Mouse (Mus musculus) midbrain, embryonic 14.5 days (tissue): ENCODE data around the gene Gabarapl2. TPM values are rescaled to one million over a fixed set of nuclear protein-coding genes. Genes with fewer than 3 reads are reported as not detected.

Source experiments
- ATAC-seq: fragments of 200-750 bp; cut with Nextera tagmentation; 2 replicates; pipeline ENCODE4 v1.8.0; 2017; ENCODE audit warnings: moderate number of reproducible peaks, moderate library complexity; ENCODE audit not compliant: low FRiP score, low TSS enrichment
- DNase-seq: peaks from one replicate; pipeline ENCODE4 v3.0.0-alpha.2; 2015
- H3K27ac ChIP-seq: fragments of 300-500 bp; sonication (generic); replicated peaks from 2 replicates; pipeline ENCODE4 v1.5.1; 2014; ENCODE audit warnings: mild to moderate bottlenecking, low read depth, low read length, moderate library complexity
- H3K27me3 ChIP-seq: fragments of 300-500 bp; sonication (generic); 2 replicates; pipeline ENCODE4 v1.6.1; 2014; ENCODE audit warnings: low read length, control low read depth, mixed read lengths; ENCODE audit not compliant: control insufficient read depth, insufficient read depth
- H3K36me3 ChIP-seq: fragments of 300-500 bp; sonication (generic); 2 replicates; pipeline ENCODE4 v1.6.1; 2014; ENCODE audit warnings: low read length, control low read depth; ENCODE audit not compliant: control insufficient read depth, insufficient read depth
- H3K4me1 ChIP-seq: fragments of 300-500 bp; sonication (generic); 2 replicates; pipeline ENCODE4 v1.6.1; 2014; ENCODE audit warnings: mild to moderate bottlenecking, antibody characterized with exemption, low read length, control low read depth; ENCODE audit not compliant: control insufficient read depth, insufficient read depth
- H3K4me2 ChIP-seq: fragments of 300-500 bp; sonication (generic); 2 replicates; pipeline ENCODE4 v1.6.1; 2014; ENCODE audit warnings: mild to moderate bottlenecking, low read length, moderate library complexity
- H3K4me3 ChIP-seq: fragments of 300-500 bp; sonication (generic); replicated peaks from 2 replicates; pipeline ENCODE4 v1.5.1; 2014; ENCODE audit warnings: low read depth, low read length
- H3K9ac ChIP-seq: fragments of 300-500 bp; sonication (generic); replicated peaks from 2 replicates; pipeline ENCODE4 v1.6.1; 2014; ENCODE audit warnings: mild to moderate bottlenecking, low read length, moderate library complexity
- H3K9me3 ChIP-seq: fragments of 300-500 bp; sonication (generic); 2 replicates; pipeline ENCODE4 v1.6.1; 2016; ENCODE audit warnings: low read length, control low read depth, mixed read lengths; ENCODE audit not compliant: control insufficient read depth
- whole genome bisulfite sequencing: fragments of 180-500 bp; shearing (Covaris S2); extraction: QIAGEN DNeasy Blood & Tissue Kit; methylation state at CpG from one replicate; pipeline ENCODE4 v1.1.7; 2014; 5-methylcytosine and 5-hydroxymethylcytosine counted together
- polyA plus RNA-seq: library from polyadenylated mRNA; unstranded; fragments of >200 nt; fragmentation: Nextera tagmentation; extraction: Ambion mirVana; gene quantifications from 2 replicates; pipeline ENCODE4 v1.2.1, GENCODE M21; 2014

The Gabarapl2 gene
- polyA plus RNA-seq, 1 experiment from 2014 or later = 490 TPM

DNA sequence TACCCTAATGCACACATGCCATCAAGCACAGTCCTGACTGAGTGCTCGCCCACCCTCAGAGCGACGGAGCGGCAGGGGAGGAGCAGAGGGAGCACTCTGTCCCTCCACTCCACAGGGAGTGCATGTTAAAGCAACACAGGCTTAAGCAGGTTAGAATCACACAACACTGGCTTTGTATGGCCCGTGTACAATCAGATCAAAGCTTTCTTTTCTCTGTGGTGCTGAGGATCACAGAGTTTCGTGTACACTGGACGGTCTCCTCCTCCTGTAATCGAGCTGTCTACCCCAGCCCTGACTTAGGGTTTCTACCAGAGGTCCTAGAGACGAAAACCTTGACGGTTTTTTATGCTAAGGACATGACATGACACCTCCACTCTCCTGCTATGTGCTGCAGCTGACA lies 28.0 kb downstream of the Gabarapl2 start:
- ATAC-seq = no peak
- 77% methylated on average over 10 of the region's 10 CpGs for WGBS
- H3K4me3 ChIP-seq = no peak overlapping the region
- no peaks in the 10 kb centered on the region for H3K9me3 ChIP-seq
- H3K27me3 ChIP-seq = no peaks in the 10 kb centered on the region
- H3K9ac ChIP-seq = no peak overlapping the region
- H3K4me2 ChIP-seq = no peak overlapping the region
- no peak overlapping the region for H3K27ac ChIP-seq
- DNase-seq = no peak
- H3K36me3 ChIP-seq = peaks cover 9% of the 10 kb centered on the region; the same call in 1 of the 2 replicates
- H3K4me1 ChIP-seq = no peaks in the 10 kb centered on the region

DNA sequence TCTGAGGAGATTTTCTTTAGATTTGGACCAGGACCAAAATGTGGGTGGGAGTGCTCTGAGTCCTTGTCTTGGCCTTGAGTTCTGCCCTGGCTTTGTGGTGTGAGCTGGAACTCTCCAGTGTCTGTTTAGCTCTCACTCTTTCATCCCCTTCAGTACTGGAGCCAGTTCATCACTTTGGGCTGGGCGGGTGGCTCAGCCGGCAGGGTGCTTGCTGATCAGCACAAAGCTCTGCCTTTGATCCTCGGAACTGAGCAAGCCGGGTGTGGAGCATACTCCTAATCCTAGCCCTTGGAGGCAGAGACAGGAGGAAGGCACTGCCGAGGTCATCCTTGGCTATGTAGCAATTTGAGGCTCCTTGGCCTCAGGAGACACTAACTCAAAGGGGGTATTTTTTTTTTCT lies 28.5 kb downstream of the Gabarapl2 start:
- no peaks in the 10 kb centered on the region for H3K4me1 ChIP-seq
- H3K9ac ChIP-seq = no peak overlapping the region
- H3K4me3 ChIP-seq = no peak overlapping the region
- H3K9me3 ChIP-seq = no peaks in the 10 kb centered on the region
- 18% methylated on average over 5 of the region's 5 CpGs for WGBS
- H3K36me3 ChIP-seq = peaks cover 9% of the 10 kb centered on the region
- no peak overlapping the region for H3K27ac ChIP-seq
- DNase-seq (no peak), ATAC-seq (no peak)
- no peak overlapping the region for H3K4me2 ChIP-seq
- no peaks in the 10 kb centered on the region for H3K27me3 ChIP-seq

GRCm38 (mm10) chr8:111974138-111974537 lies 33.6 kb downstream of the Gabarapl2 start:
- ATAC-seq = no peak
- Histone ChIP-seq H3K4me1 (no peaks in the 10 kb centered on the region), H3K27me3 (no peaks in the 10 kb centered on the region), H3K4me2 (no peak overlapping the region), H3K9me3 (no peaks in the 10 kb centered on the region), H3K4me3 (no peak overlapping the region), H3K36me3 (peaks cover 27% of the 10 kb centered on the region), H3K27ac (no peak overlapping the region), H3K9ac (no peak overlapping the region)
- no peak for DNase-seq
- WGBS = 97% methylated on average over 12 of the region's 12 CpGs

DNA sequence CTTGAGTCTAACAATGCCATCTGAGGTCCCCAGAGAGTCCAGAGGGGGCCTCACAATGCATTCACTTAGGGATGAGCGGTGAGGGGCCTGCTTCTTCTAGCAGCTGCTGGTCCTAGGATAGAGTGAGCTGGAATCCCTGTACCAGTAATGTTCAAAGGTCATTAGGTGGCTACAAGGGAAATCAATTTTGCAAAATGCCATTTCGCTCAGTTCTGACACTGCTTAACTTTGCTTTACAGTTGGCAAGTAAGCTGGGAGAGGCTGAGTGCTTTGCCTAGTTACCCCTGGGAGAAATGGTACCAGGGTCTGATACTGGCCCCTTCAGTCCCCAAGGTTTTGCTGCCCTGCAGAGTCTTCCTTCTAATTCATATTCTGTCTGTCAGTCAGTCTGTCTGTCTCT lies 35.2 kb downstream of the Gabarapl2 start:
- H3K4me3 ChIP-seq = no peak overlapping the region
- H3K9ac ChIP-seq = no peak overlapping the region
- no peak for DNase-seq
- no peaks in the 10 kb centered on the region for H3K9me3 ChIP-seq
- no peaks in the 10 kb centered on the region for H3K4me1 ChIP-seq
- no peak for ATAC-seq
- H3K27me3 ChIP-seq = no peaks in the 10 kb centered on the region
- WGBS = 93% methylated on average over 2 of the region's 2 CpGs
- H3K27ac ChIP-seq = no peak overlapping the region
- no peak overlapping the region for H3K4me2 ChIP-seq
- peaks cover 30% of the 10 kb centered on the region for H3K36me3 ChIP-seq

- ATAC-seq (no peak), DNase-seq (no peak)
- Histone ChIP-seq H3K27ac (no peak overlapping the region), H3K27me3 (no peaks in the 10 kb centered on the region), H3K9me3 (no peaks in the 10 kb centered on the region), H3K4me2 (no peak overlapping the region), H3K9ac (no peak overlapping the region), H3K4me1 (no peaks in the 10 kb centered on the region), H3K4me3 (no peak overlapping the region), H3K36me3 (peaks cover 30% of the 10 kb centered on the region)
- 81% methylated on average over 2 of the region's 2 CpGs for WGBS
Observed at GRCm38 (mm10) chr8:111976326-111976725, 35.8 kb downstream of the Gabarapl2 start.

- WGBS = 86% methylated on average over 10 of the region's 10 CpGs
- H3K36me3 ChIP-seq = peaks cover 32% of the 10 kb centered on the region
- DNase-seq = peak; percentile 15
Observed at GRCm38 (mm10) chr8:111978147-111978546, 37.6 kb downstream of the Gabarapl2 start.

DNA sequence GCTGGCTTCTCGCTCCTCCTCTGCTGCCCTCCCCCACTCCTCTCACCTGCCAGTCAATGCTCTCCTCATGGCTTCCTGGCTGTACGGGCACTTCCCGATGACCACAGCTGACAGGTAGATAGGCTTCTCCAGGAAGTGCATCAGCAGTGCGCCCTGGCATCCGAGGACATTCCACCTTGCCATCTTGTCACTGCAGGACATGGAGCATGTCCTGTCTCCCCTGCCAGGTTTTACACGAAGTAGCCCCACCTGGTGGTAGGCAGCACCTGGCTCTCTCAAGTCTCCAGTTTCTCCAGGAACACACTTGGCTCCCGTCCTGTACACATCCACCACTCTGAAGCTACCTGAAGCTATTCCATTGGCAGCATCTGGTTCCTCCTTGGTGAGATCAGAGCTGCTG lies 41.6 kb downstream of the Gabarapl2 start:
- no peak for ATAC-seq

More at GRCm38 (mm10) chr8:111978147-111978546, 37.6 kb downstream of the Gabarapl2 start:
- H3K9me3 ChIP-seq = no peaks in the 10 kb centered on the region
- no peak overlapping the region for H3K4me3 ChIP-seq
- no peak overlapping the region for H3K4me2 ChIP-seq
- H3K9ac ChIP-seq = no peak overlapping the region
- no peak for ATAC-seq
- H3K4me1 ChIP-seq = no peaks in the 10 kb centered on the region
- no peaks in the 10 kb centered on the region for H3K27me3 ChIP-seq
- H3K27ac ChIP-seq = no peak overlapping the region

DNA sequence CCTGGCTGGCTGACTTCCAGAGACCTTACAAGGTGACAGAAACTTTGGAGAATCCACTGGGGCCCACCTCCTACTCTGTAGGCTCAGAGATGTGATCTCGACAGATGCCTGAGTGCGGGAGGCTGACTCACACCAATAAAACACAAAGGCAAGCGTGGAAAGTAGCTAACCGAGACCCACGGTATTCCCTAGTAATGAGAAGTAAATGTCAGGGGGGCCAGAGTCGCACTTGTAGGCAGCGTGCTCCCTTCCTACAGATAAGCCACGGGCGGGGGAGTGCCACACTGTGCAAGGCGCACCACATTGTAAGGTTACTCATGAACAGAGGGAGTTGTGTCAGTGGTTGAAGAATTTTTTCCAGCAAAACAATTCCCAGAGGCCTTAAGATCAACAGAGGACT lies 44.0 kb downstream of the Gabarapl2 start:
- Histone ChIP-seq H3K9me3 (no peaks in the 10 kb centered on the region), H3K36me3 (peaks cover 50% of the 10 kb centered on the region; the same call in 1 of the 2 replicates), H3K27me3 (no peaks in the 10 kb centered on the region), H3K4me1 (no peaks in the 10 kb centered on the region), H3K27ac (no peak overlapping the region), H3K4me3 (no peak overlapping the region), H3K9ac (no peak overlapping the region), H3K4me2 (no peak overlapping the region)
- ATAC-seq = no peak
- 90% methylated on average over 10 of the region's 10 CpGs for WGBS
- no peak for DNase-seq

More for the DNA sequence above, 41.6 kb downstream of the Gabarapl2 start:
- no peaks in the 10 kb centered on the region for H3K4me1 ChIP-seq
- no peak overlapping the region for H3K4me2 ChIP-seq
- H3K4me3 ChIP-seq = no peak overlapping the region
- no peak for DNase-seq
- peaks cover 48% of the 10 kb centered on the region for H3K36me3 ChIP-seq
- H3K27ac ChIP-seq = no peak overlapping the region
- no peaks in the 10 kb centered on the region for H3K9me3 ChIP-seq
- H3K9ac ChIP-seq = no peak overlapping the region
- WGBS = 82% methylated on average over 7 of the region's 7 CpGs
- H3K27me3 ChIP-seq = no peaks in the 10 kb centered on the region

- H3K4me2 ChIP-seq = no peak overlapping the region
- no peak overlapping the region for H3K9ac ChIP-seq
- no peaks in the 10 kb centered on the region for H3K9me3 ChIP-seq
- no peak for ATAC-seq
- no peak overlapping the region for H3K4me3 ChIP-seq
- H3K4me1 ChIP-seq = peaks cover 5% of the 10 kb centered on the region; the same call in 1 of the 2 replicates
- WGBS = 21% methylated on average over 7 of the region's 7 CpGs
- H3K36me3 ChIP-seq = peaks cover 52% of the 10 kb centered on the region
- no peaks in the 10 kb centered on the region for H3K27me3 ChIP-seq
- DNase-seq = peak; percentile 87
- no peak overlapping the region for H3K27ac ChIP-seq
Observed at GRCm38 (mm10) chr8:111989911-111990310, 49.4 kb downstream of the Gabarapl2 start.
